Mouse (Mus musculus) thymus, postnatal 14 days (tissue): ENCODE results near the gene Ntan1.

Source experiments
- DNase-seq: peaks from one replicate; pipeline ENCODE4 v3.0.0; 2021

Gene Ntan1

DNA sequence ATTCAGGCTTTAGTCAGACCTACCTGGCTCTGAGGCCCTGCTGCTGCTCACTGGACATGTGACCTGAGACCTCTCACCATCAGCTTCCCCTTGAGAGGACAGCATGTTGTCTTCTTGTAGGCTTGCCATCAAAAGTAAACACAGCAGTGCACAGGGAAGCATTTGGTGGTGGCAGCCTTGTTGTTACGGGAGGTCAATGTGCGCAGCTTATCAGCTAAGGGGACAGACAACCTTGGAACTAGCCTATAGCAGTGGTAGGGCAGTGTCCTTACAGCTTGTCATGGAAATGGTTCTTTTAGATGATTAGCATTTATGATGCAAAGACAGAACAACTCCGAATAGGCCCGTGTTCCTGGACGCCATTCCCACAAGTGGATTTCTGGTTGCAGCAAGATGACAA, 15.7 kb downstream of the Ntan1 start:
- no peak for DNase-seq

- no peak for DNase-seq
Observed at GRCm38 (mm10) chr16:13840056-13840455, 21.4 kb downstream of the Ntan1 start.

- no peak for DNase-seq
Observed at GRCm38 (mm10) chr16:13840956-13841355, 22.3 kb downstream of the Ntan1 start.

DNA sequence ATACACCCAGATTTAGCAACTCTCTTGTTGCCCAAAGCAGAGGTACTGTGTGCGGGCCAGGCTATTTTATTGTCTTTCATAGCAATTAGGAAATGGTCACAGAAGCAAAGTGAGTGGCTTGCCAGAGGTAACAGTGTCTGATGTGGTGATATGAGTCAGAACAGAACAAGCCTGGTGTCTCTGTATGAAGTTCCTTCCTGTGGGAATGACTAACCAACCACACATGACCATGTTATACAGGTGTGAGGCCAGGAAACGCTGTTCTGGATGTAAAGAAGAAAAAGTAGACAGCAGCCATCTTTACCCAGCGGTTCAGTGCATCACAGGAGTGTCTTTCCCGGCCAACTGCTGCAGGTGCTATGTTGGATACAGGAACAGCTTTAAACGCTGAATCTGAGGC, 26.4 kb downstream of the Ntan1 start:
- no peak for DNase-seq

DNA sequence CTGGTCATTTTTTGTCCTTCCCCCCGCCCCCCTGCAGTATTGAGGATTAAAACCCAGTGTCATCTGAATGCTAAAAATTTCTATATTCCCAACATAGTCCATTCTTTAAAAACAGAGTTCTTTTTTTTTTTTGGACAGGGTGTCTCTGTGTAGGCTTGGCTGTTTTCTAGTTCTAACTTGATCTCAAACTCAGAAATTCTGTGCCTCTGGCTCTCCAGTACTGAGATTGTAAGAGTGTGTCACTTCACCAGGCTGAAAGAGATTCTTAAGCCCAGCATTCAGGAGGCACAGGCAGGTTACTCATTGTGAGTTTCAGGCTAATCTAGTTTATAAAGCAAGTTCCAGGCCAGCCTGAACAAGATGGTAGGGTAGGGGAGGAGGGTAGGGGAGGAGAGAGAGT, 28.0 kb downstream of the Ntan1 start:
- no peak for DNase-seq

GRCm38 (mm10) chr16:13848310-13848709, 29.7 kb downstream of the Ntan1 start:
- no peak for DNase-seq

DNA sequence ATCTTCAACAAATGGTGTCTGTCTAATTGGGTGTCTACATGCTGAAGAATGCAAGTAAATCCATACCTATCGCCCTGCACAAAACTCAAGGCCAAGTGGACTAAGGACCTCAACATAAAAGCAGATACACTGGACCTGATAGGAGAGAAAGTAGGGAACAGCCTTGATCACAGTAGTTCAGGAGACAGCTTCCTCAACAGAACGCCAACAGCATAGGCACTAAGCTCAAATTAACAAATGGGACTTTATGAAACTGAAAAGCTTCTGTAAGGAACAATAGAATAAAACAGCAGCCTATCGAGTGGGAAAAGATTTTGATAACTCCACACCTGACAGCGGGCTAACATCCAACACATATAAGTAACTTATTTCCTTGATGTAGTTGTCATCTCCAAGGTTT, 32.8 kb downstream of the Ntan1 start:
- no peak for DNase-seq

DNA sequence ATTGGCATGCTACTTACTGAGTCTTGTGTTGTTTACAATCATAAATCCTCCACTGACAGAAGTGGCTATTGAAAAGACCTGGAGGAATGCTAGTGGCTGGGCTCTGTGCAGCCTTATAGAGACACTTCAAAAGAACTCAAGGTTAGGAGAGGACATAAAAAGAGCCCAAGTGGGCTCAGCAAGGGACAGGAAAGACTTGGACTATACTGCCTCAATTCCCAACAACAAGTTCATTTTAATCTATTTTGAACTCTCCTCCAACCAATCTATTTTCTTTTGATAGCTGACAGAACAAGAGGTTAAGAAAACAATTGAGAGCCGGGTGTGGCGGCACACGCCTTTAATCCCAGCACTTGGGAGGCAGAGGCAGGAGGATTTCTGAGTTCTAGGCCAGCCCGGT, 35.2 kb downstream of the Ntan1 start:
- no peak for DNase-seq

GRCm38 (mm10) chr16:13866076-13866475, 47.4 kb downstream of the Ntan1 start:
- DNase-seq, result no peak

GRCm38 (mm10) chr16:13866616-13867015, 48.0 kb downstream of the Ntan1 start:
- no peak for DNase-seq

- DNase-seq, result peak; percentile 51
Observed at GRCm38 (mm10) chr16:13867406-13867805, 48.8 kb downstream of the Ntan1 start.

DNA sequence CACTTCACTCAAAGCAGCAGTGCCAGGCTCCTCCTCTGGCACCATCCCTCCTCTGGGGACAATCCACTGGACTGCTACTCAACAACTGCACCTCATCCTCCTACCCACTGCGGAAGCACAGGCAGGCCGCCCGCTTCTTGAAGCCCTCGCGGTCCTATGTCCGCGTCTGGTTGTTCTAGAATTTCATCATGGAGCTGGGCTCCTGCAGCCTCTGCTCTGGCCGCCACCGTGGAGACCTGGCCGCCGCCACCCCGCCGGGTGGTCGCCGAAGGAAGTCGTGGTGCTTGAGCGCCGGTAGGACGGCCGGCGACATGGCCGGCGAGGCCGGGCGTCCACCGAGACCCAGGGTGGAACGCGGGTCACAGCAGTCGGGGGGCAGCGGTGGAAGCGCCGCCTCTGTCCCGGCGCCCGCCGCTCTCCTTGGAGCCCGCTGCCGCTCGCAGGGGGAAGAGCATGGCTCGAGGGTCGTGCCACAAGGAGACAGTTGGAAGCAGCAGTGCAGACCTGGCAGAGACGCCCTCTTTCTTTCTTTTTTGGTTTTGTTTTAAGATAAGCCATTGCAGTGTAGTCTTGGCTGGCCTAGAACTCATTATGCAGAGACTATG, 49.4 kb downstream of the Ntan1 start:
- peak; percentile 6 for DNase-seq

DNA sequence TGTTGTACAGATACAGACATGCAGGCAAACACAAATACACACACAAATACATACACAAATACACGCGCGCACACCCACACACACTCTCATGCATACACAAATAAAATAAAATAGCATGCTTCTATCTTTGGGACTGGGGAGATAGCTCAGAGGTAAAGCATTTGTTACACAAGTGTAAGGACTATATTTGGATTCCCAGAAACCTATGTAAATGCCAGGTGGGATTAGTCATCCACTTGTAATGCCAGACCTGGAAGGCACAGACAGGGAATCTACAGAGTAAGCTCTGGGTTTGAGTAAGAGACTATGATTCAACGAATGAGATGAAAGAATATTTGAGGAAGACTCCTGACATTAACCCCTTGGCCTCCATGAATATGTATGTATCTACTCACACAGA, 56.8 kb downstream of the Ntan1 start:
- no peak for DNase-seq

- no peak for DNase-seq
Observed at GRCm38 (mm10) chr16:13883094-13883774, 64.6 kb downstream of the Ntan1 start.
